Mouse (Mus musculus) urinary bladder, adult 2 months (tissue): ENCODE measurements around the gene Prdm11. TPM values are rescaled to one million over a fixed set of nuclear protein-coding genes. Genes with fewer than 3 reads are reported as not detected.

Source experiments
- DNase-seq: peaks from one replicate; pipeline ENCODE4 v3.0.0; 2022; ENCODE audit warnings: low spot score
- polyA plus RNA-seq: library from polyadenylated mRNA; depleted of rRNA; stranded (reverse); fragments of >200 nt; gene quantifications from 2 replicates; pipeline ENCODE4 v1.2.3, GENCODE M21; 2012; rRNA removed

Prdm11 gene
- polyA plus RNA-seq, 1 experiment = 4.6 TPM

DNA sequence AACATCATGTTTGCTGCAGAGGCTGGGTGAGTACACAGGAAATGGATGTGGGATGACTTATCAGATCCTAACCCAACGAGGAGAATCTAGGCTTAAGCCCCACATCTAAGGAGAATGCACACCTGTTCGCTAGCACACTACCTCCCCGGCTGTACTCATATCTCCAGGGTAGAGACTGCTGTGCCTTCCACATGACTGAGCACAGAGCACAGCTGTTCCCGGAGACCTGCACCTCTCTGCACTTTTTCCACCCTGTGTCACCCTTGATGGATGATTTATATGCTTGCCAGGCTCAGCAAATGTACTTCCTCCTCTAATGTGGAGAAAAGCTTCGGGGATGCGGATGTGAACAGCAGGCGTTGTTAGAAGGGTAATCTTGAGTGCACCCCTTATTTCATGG, 114.9 kb downstream of the Prdm11 start:
- DNase-seq = no peak

DNA sequence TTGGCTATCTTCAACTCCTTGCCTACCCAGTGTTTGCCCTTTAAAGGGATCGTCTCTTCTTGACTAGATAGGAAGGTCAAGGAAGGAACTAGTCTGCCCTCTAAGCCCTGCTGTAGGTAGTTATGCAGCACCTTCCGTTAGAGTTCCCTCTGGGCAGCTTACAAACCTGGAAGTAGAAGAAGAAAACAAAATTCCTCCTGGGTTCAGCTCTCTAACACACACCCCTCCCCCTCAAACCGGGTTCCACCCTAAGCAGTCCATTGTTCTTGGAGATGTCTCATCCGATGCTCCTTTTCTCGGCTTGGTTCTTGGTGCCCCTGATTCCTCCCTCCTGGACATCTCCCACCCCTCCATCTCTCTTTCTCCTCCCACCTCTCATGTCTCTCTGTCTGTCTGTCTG, 116.3 kb downstream of the Prdm11 start:
- no peak for DNase-seq

DNA sequence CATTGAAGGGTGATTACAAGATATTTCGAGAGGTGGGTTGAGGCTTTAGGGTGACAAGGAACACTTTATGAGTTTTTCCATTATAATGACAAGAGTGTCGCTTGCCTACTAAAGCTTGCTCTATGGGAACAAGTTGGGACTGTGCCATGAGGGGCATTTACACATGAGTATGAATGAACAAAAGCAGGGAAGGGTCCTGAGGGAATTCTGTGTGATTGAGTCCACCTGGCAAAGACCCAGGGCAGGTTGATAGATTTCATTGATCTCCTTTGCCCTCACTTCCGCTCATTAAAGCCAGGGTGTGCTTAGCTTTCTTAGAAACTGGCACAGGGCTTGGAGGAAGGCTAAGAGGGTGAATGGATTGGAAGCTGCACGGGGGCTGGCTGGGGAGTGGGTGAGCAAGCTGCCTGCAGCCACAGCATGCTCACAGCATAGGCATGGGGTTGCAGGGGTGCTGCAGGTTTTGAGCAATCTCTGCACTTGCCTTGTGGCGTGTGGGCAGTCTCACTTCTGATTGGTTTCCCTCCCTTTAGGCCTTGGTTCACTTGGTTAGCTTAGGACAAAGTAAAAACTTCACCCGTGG, 121.2 kb downstream of the Prdm11 start:
- DNase-seq = no peak

DNA sequence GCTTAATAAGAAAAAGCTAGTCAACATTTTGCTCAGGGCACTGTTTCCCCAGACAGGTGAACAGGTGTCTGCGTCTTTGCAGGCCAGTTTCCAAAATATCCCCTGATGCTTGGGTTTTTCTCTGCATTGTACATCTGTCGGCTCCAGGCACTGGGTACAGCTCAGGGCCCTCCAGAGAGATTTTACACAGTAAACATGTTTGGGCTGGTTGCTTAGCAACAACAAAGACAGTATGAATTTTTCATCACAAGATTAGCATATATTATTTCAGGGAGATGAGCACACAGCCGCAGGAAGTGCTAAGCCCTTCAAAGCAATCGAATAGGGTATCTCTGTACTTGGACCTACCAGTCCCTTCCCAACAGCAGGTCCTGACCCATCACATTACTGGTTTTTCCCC, 125.3 kb downstream of the Prdm11 start:
- DNase-seq = no peak

DNA sequence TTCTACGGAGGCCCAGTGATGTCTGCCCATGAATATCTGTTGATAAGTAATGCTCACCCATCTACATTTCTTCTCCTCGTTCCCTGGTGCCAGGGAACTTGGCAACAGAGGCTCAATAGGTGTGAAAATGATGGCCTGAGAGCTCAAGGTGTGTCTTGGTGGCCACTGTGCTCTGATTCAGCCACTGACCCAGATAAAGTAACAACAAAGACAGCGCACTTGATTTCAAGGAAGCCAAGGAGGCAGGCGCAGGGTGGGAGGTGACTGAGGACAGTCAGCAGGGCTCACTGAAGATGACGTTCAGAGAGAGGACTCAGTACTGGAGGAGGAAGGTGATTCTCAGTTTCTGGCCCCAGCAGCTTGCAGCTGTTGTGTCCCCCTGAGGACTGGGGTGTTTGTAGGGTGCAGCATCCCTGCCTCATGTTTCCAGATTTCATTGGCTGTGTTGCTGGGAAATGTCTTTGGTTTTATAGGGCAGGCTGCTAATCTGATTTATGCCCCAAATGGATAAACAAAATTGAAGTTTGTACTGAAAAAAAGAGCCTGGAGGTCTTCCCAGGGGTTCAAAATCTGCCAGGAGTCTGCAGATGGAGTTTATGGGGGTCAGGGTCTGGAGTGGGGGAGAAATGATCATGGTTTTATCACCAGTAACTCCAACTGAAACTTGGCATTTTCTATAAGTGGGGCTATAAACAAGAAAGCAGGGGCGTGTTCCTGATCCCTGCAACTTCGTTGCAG, 128.4 kb downstream of the Prdm11 start:
- DNase-seq = no peak

DNA sequence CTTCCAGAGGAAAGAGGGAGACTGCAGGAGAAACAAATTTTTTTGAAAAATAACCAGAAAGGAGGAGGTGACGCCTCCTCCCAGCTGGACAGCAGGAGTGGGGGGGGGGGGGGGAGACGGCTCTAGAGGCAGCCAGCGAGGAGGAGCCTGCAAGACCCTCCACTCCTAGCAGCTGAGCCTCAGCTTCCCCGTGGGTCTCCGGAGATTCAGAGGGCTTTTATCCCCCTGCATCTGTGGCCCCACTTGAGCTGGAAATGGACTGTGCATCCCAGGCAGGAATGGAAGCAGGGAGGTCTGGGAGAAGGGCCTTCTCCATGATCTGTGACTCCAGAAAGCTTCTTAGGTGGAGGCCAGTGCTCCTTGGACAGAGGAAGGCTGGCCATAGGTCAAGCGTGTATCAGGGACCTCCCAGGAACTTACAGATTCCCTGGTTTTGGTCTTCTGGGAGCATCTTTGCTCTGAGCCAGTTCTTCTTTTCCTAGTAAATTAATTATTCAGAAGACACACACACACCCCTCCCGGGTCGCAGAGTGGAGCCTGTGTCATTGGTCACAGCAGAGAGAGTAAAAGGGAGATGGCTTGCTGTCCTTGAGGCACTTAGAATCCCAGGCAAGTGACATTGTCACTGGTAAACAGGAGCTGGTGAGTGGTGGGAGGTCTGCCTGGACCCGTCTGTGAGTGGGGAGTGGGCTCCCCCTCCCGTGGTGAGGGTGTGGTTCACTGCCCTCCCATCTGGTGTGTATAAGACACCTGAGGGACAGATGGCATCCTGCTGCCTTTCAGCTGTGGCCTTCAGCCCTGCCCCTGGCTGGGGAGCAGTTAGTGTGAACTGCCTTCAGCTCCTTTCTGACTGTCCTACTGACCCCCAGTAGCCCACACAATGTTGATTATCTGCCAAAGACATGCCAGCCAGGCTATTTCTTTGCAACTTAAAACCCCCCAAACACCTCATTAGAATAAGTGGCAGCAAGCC, 130.0 kb downstream of the Prdm11 start:
- DNase-seq = no peak

Other genes with a start within 250 kb of the Prdm11 start
- 0.60 and 0.62 TPM in 2 replicates for gene Syt13, start 131.1 kb downstream of the Prdm11 start, polyA plus RNA-seq
- gene Trp53i11, start 141.4 kb upstream of the Prdm11 start, polyA plus RNA-seq = 54.5 and 67.6 TPM in 2 replicates